Mouse (Mus musculus): ENCODE data around the gene Tjp2.

GRCm38 (mm10) chr19:24253657-24254260, 28.9 kb upstream of the Tjp2 start:
- no peak for TF ChIP-seq CTCF (IDR thresholded peaks at IDR 0.05; ENCODE audit: extremely low read depth, insufficient read depth, insufficient read length, insufficient replicate concordance)
- no peak for TF ChIP-seq POLR2A (IDR thresholded peaks at IDR 0.05; ENCODE audit: low read depth, low read length)

Data from spleen, adult 2 months (tissue).